Mouse (Mus musculus): ENCODE measurements around the gene Shb. TPM values are rescaled to one million over a fixed set of nuclear protein-coding genes. Genes with fewer than 3 reads are reported as not detected.
A peak's percentile ranks its signal among the peaks of the same experiment; 100 is the strongest.

Gene Shb
- polyA plus RNA-seq, 1 experiment from 2014 or later = 7.3 TPM

GRCm38 (mm10) chr4:45478178-45478577 lies 54.1 kb downstream of the Shb start:
- DNase-seq (ENCODE audit: low spot score) (no peak), ATAC-seq (replicated peaks; ENCODE audit: low FRiP score, low TSS enrichment, low read depth) (no peak)
- H3K9me3 ChIP-seq (ENCODE audit: control insufficient read depth, low read length) = no peaks in the 10 kb centered on the region
- no peaks in the 10 kb centered on the region for H3K27me3 ChIP-seq (replicated peaks; ENCODE audit: control insufficient read depth, insufficient read depth, low read length)
- H3K27ac ChIP-seq (ENCODE audit: low read depth) = no peak overlapping the region
- no peaks in the 10 kb centered on the region for H3K36me3 ChIP-seq (ENCODE audit: control insufficient read depth, insufficient read depth, low read length)
- H3K4me1 ChIP-seq (replicated peaks; ENCODE audit: control insufficient read depth, insufficient read depth, low read length) = peaks cover 40% of the 10 kb centered on the region
- no peak overlapping the region for H3K4me3 ChIP-seq (ENCODE audit: low read depth, low read length)
- 45% methylated on average over 7 of the region's 7 CpGs for WGBS
- no peak overlapping the region for H3K4me2 ChIP-seq (ENCODE audit: low read length)
- H3K9ac ChIP-seq (ENCODE audit: low read length) = no peak overlapping the region

- 79% methylated on average over 3 of the region's 3 CpGs for WGBS
- DNase-seq (ENCODE audit: low spot score) (no peak), ATAC-seq (replicated peaks; ENCODE audit: low FRiP score, low TSS enrichment, low read depth) (no peak)
- H3K4me1 ChIP-seq (replicated peaks; ENCODE audit: control insufficient read depth, insufficient read depth, low read length) = peaks cover 49% of the 10 kb centered on the region
- H3K9ac ChIP-seq (ENCODE audit: low read length) = no peak overlapping the region
- H3K27me3 ChIP-seq (replicated peaks; ENCODE audit: control insufficient read depth, insufficient read depth, low read length) = no peaks in the 10 kb centered on the region
- H3K27ac ChIP-seq (ENCODE audit: low read depth) = no peak overlapping the region
- H3K9me3 ChIP-seq (ENCODE audit: control insufficient read depth, low read length) = no peaks in the 10 kb centered on the region
- H3K4me3 ChIP-seq (ENCODE audit: low read depth, low read length) = no peak overlapping the region
- no peaks in the 10 kb centered on the region for H3K36me3 ChIP-seq (ENCODE audit: control insufficient read depth, insufficient read depth, low read length)
- H3K4me2 ChIP-seq (ENCODE audit: low read length) = no peak overlapping the region
These were observed 55.2 kb downstream of the Shb start for GRCm38 (mm10) chr4:45477047-45477446.

- H3K4me2 ChIP-seq (ENCODE audit: low read length) = no peak overlapping the region
- DNase-seq (ENCODE audit: low spot score) (no peak), ATAC-seq (replicated peaks; ENCODE audit: low FRiP score, low TSS enrichment, low read depth) (no peak; the same call in 1 of the 2 replicates)
- 63% methylated on average over 5 of the region's 5 CpGs for WGBS
- H3K4me1 ChIP-seq (replicated peaks; ENCODE audit: control insufficient read depth, insufficient read depth, low read length) = peaks cover 49% of the 10 kb centered on the region
- H3K27me3 ChIP-seq (replicated peaks; ENCODE audit: control insufficient read depth, insufficient read depth, low read length) = no peaks in the 10 kb centered on the region
- no peaks in the 10 kb centered on the region for H3K9me3 ChIP-seq (ENCODE audit: control insufficient read depth, low read length)
- no peak overlapping the region for H3K27ac ChIP-seq (ENCODE audit: low read depth)
- H3K36me3 ChIP-seq (ENCODE audit: control insufficient read depth, insufficient read depth, low read length) = no peaks in the 10 kb centered on the region
- H3K9ac ChIP-seq (ENCODE audit: low read length) = no peak overlapping the region
- no peak overlapping the region for H3K4me3 ChIP-seq (ENCODE audit: low read depth, low read length)
These were observed 57.4 kb downstream of the Shb start for GRCm38 (mm10) chr4:45474832-45475231.

GRCm38 (mm10) chr4:45474131-45474530 lies 58.1 kb downstream of the Shb start:
- WGBS = 94% methylated on average over 4 of the region's 4 CpGs
- DNase-seq (ENCODE audit: low spot score) = no peak
- no peak for ATAC-seq (replicated peaks; ENCODE audit: low FRiP score, low TSS enrichment, low read depth)

GRCm38 (mm10) chr4:45473129-45473528 lies 59.1 kb downstream of the Shb start:
- no peak overlapping the region for H3K4me2 ChIP-seq (ENCODE audit: low read length)
- no peak overlapping the region for H3K9ac ChIP-seq (ENCODE audit: low read length)
- peak overlapping the region; percentile 48; the same call in 1 of the 2 replicates for H3K27ac ChIP-seq (ENCODE audit: low read depth)
- ATAC-seq (replicated peaks; ENCODE audit: low FRiP score, low TSS enrichment, low read depth) = 0 out of 2 replicates have a peak, but pooled peaks have one; percentile 12
- H3K27me3 ChIP-seq (replicated peaks; ENCODE audit: control insufficient read depth, insufficient read depth, low read length) = no peaks in the 10 kb centered on the region
- H3K4me1 ChIP-seq (replicated peaks; ENCODE audit: control insufficient read depth, insufficient read depth, low read length) = peaks cover 48% of the 10 kb centered on the region
- 27% methylated on average over 11 of the region's 11 CpGs for WGBS
- no peak overlapping the region for H3K4me3 ChIP-seq (ENCODE audit: low read depth, low read length)
- DNase-seq (ENCODE audit: low spot score) = no peak
- H3K36me3 ChIP-seq (ENCODE audit: control insufficient read depth, insufficient read depth, low read length) = no peaks in the 10 kb centered on the region
- H3K9me3 ChIP-seq (ENCODE audit: control insufficient read depth, low read length) = no peaks in the 10 kb centered on the region

More at GRCm38 (mm10) chr4:45474131-45474530, 58.1 kb downstream of the Shb start:
- Histone ChIP-seq H3K9ac (ENCODE audit: low read length) (no peak overlapping the region), H3K4me3 (ENCODE audit: low read depth, low read length) (no peak overlapping the region), H3K27me3 (replicated peaks; ENCODE audit: control insufficient read depth, insufficient read depth, low read length) (no peaks in the 10 kb centered on the region), H3K27ac (ENCODE audit: low read depth) (no peak overlapping the region), H3K36me3 (ENCODE audit: control insufficient read depth, insufficient read depth, low read length) (no peaks in the 10 kb centered on the region), H3K4me2 (ENCODE audit: low read length) (no peak overlapping the region), H3K9me3 (ENCODE audit: control insufficient read depth, low read length) (no peaks in the 10 kb centered on the region), H3K4me1 (replicated peaks; ENCODE audit: control insufficient read depth, insufficient read depth, low read length) (peaks cover 48% of the 10 kb centered on the region)

GRCm38 (mm10) chr4:45472706-45473105 lies 59.6 kb downstream of the Shb start:
- Histone ChIP-seq H3K9ac (ENCODE audit: low read length) (no peak overlapping the region), H3K9me3 (ENCODE audit: control insufficient read depth, low read length) (no peaks in the 10 kb centered on the region), H3K4me3 (ENCODE audit: low read depth, low read length) (no peak overlapping the region), H3K27ac (ENCODE audit: low read depth) (peak overlapping the region; percentile 48; the same call in 1 of the 2 replicates), H3K27me3 (replicated peaks; ENCODE audit: control insufficient read depth, insufficient read depth, low read length) (no peaks in the 10 kb centered on the region), H3K4me2 (ENCODE audit: low read length) (no peak overlapping the region), H3K36me3 (ENCODE audit: control insufficient read depth, insufficient read depth, low read length) (no peaks in the 10 kb centered on the region), H3K4me1 (replicated peaks; ENCODE audit: control insufficient read depth, insufficient read depth, low read length) (peaks cover 51% of the 10 kb centered on the region)
- WGBS = 41% methylated on average over 6 of the region's 6 CpGs
- DNase-seq (ENCODE audit: low spot score) (no peak), ATAC-seq (replicated peaks; ENCODE audit: low FRiP score, low TSS enrichment, low read depth) (no peak)

- H3K4me3 ChIP-seq (ENCODE audit: low read depth, low read length) = no peak overlapping the region
- no peaks in the 10 kb centered on the region for H3K9me3 ChIP-seq (ENCODE audit: control insufficient read depth, low read length)
- no peak overlapping the region for H3K9ac ChIP-seq (ENCODE audit: low read length)
- H3K4me2 ChIP-seq (ENCODE audit: low read length) = no peak overlapping the region
- H3K36me3 ChIP-seq (ENCODE audit: control insufficient read depth, insufficient read depth, low read length) = no peaks in the 10 kb centered on the region
- H3K4me1 ChIP-seq (replicated peaks; ENCODE audit: control insufficient read depth, insufficient read depth, low read length) = peaks cover 52% of the 10 kb centered on the region
- no peaks in the 10 kb centered on the region for H3K27me3 ChIP-seq (replicated peaks; ENCODE audit: control insufficient read depth, insufficient read depth, low read length)
- H3K27ac ChIP-seq (ENCODE audit: low read depth) = 0 out of 2 replicates have a peak overlapping the region, but pooled peaks have one; percentile 17
- ATAC-seq (replicated peaks; ENCODE audit: low FRiP score, low TSS enrichment, low read depth) (0 out of 2 replicates have a peak, but pooled peaks have one; percentile 37), DNase-seq (ENCODE audit: low spot score) (no peak)
- WGBS = 47% methylated on average over 11 of the region's 11 CpGs
These were observed 60.4 kb downstream of the Shb start for GRCm38 (mm10) chr4:45471654-45472556.

- Histone ChIP-seq H3K4me1 (replicated peaks; ENCODE audit: control insufficient read depth, insufficient read depth, low read length) (peaks cover 45% of the 10 kb centered on the region), H3K4me3 (ENCODE audit: low read depth, low read length) (no peak overlapping the region), H3K27me3 (replicated peaks; ENCODE audit: control insufficient read depth, insufficient read depth, low read length) (no peaks in the 10 kb centered on the region), H3K36me3 (ENCODE audit: control insufficient read depth, insufficient read depth, low read length) (no peaks in the 10 kb centered on the region; the same call in 1 of the 2 replicates), H3K9ac (ENCODE audit: low read length) (no peak overlapping the region), H3K27ac (ENCODE audit: low read depth) (peak overlapping the region; percentile 74), H3K9me3 (ENCODE audit: control insufficient read depth, low read length) (no peaks in the 10 kb centered on the region), H3K4me2 (ENCODE audit: low read length) (no peak overlapping the region)
- no peak for ATAC-seq (replicated peaks; ENCODE audit: low FRiP score, low TSS enrichment, low read depth)
- DNase-seq (ENCODE audit: low spot score) = no peak
- WGBS = 30% methylated on average over 6 of the region's 6 CpGs
These were observed 63.2 kb downstream of the Shb start for GRCm38 (mm10) chr4:45469057-45469456.
